Mouse (Mus musculus): ENCODE measurements around the gene Arhgdib. TPM values are rescaled to one million over a fixed set of nuclear protein-coding genes. Genes with fewer than 3 reads are reported as not detected.

Arhgdib gene
- total and polyA plus RNA-seq, 2 experiments from 2014 or later, result 8.3 to 16.1 TPM

DNA sequence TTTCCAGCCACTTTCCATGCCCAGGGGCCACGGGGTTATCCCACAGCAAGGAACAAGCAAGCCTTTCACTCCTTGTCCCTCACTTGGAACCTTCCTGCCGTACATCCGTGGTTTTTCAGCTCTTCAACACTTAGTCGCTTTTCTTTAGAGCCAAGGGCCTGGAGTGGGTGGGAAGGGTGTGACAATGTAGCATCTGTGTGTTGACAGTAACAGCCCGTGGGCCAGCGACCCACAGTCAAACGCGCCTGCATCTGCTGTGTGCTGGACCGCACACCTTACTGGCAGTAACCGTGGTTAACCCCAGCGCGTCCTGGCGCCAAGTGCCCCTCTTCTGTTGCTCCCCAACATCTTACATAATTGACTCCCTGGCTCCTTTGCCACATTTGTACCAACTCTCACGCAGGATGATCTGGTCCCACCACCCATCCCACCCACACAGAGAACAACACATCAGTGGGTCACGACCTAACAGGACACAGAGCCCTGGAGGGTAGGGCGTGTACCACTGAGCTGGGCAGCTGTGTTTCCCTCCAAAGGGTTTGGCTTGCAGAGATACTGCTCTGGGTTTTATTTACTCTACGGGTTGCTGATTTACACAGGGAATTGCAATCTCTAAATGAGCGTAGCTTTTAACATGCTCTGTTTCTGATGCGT lies 35.3 kb downstream of the Arhgdib start:
- no peak overlapping the region for H3K27ac ChIP-seq (ENCODE audit: low read depth, low read length)
- H3K36me3 ChIP-seq (ENCODE audit: insufficient read depth, low read length), result no peaks in the 10 kb centered on the region
- H3K9me3 ChIP-seq (ENCODE audit: low read length), result no peaks in the 10 kb centered on the region
- H3K4me1 ChIP-seq (ENCODE audit: insufficient read depth, low read length), result no peaks in the 10 kb centered on the region
- no peak for DNase-seq (ENCODE audit: low spot score)
- no peak for ATAC-seq (ENCODE audit: low FRiP score)
- H3K27me3 ChIP-seq (ENCODE audit: insufficient read depth, low read length), result no peaks in the 10 kb centered on the region
- no peak overlapping the region for H3K4me2 ChIP-seq (ENCODE audit: low read depth, low read length, poor library complexity, severe bottlenecking)
- TF ChIP-seq CTCF (IDR thresholded peaks at IDR 0.05), result no peak
- H3K9ac ChIP-seq (replicated peaks; ENCODE audit: low read length, poor library complexity, severe bottlenecking), result no peak overlapping the region
- H3K4me3 ChIP-seq (ENCODE audit: low read depth, low read length), result no peak overlapping the region
- WGBS, result 89% methylated on average over 19 of the region's 19 CpGs

DNA sequence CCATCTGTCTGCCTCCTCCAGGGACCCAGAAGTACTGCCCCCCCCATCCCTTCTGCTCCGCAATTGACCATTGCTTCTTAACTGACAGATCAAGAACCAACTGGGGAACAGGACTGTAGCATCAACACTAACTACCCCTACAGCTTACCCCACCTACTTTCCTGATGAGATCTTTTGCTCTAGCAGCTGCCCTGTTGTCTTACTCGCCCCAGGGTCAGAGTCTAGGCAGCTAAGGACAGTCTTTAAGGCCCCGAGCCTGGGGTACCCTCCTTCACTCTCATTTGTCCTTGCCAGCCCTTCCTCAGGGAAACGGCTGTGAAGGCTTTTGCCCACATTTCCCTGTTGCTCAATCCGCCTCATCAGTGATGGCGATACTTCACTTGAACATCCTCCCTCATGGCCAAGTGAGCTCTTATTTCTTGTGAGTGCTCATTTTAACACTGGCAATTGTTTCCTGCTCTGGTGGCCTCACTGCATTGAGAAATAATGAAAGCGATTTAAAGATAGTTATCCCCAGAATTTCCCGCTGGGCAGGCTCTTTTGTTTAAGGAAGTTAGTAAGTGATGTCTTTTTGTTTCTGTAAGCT lies 37.7 kb downstream of the Arhgdib start:
- Histone ChIP-seq H3K4me2 (ENCODE audit: low read depth, low read length, poor library complexity, severe bottlenecking) (no peak overlapping the region), H3K27me3 (ENCODE audit: insufficient read depth, low read length) (no peaks in the 10 kb centered on the region), H3K27ac (ENCODE audit: low read depth, low read length) (no peak overlapping the region), H3K9ac (replicated peaks; ENCODE audit: low read length, poor library complexity, severe bottlenecking) (no peak overlapping the region), H3K36me3 (ENCODE audit: insufficient read depth, low read length) (no peaks in the 10 kb centered on the region), H3K4me1 (ENCODE audit: insufficient read depth, low read length) (no peaks in the 10 kb centered on the region), H3K4me3 (ENCODE audit: low read depth, low read length) (no peak overlapping the region), H3K9me3 (ENCODE audit: low read length) (no peaks in the 10 kb centered on the region)
- DNase-seq (ENCODE audit: low spot score) (no peak), ATAC-seq (ENCODE audit: low FRiP score) (no peak)
- 69% methylated on average over 8 of the region's 8 CpGs for WGBS
- TF ChIP-seq CTCF (IDR thresholded peaks at IDR 0.05), result no peak

DNA sequence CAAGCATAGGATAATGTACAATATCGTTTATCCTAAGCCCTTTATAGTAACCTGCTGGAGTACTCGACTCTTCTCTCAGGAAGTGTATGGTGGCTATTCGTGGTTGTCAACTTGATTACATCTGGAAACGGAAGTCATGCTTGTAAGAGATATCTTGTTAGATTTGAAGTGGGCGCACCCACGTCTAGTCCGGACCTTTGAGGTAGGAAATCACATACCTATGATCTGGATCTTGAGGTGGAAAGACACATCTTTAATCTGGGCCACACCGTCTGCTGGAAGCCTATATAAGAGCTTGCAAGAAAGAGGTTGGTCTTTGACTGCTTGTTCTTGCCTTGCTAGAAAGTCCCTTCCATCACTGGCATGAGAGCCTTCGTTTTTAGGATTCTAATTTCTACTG lies 39.2 kb downstream of the Arhgdib start:
- no peak for ATAC-seq (ENCODE audit: low FRiP score)
- no peak for TF ChIP-seq CTCF (IDR thresholded peaks at IDR 0.05)
- Histone ChIP-seq H3K9me3 (ENCODE audit: low read length) (no peaks in the 10 kb centered on the region), H3K27me3 (ENCODE audit: insufficient read depth, low read length) (no peaks in the 10 kb centered on the region), H3K9ac (replicated peaks; ENCODE audit: low read length, poor library complexity, severe bottlenecking) (no peak overlapping the region), H3K4me2 (ENCODE audit: low read depth, low read length, poor library complexity, severe bottlenecking) (no peak overlapping the region), H3K27ac (ENCODE audit: low read depth, low read length) (no peak overlapping the region), H3K36me3 (ENCODE audit: insufficient read depth, low read length) (no peaks in the 10 kb centered on the region), H3K4me3 (ENCODE audit: low read depth, low read length) (no peak overlapping the region), H3K4me1 (ENCODE audit: insufficient read depth, low read length) (no peaks in the 10 kb centered on the region)
- 89% methylated on average over 9 of the region's 9 CpGs for WGBS
- no peak for DNase-seq (ENCODE audit: low spot score)

DNA sequence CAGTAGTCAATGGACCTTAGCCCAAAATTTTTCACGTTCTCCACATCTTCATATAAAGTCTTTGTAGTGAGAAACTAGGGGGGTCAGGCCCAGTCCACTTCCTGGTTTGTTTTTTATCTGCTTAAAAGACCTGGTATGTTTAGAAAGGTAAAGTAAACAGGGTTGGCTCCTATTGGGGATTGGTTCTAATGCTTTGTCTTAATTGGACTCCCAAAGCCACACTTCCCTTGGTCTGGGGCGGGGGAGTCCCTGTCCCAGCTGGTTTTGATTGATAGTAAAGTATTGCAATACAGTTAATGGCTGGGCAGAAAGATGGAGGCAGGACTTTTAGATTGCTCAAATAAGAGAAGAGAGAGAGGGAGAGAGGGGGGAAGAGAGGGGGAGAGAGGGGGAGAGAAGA lies 40.7 kb downstream of the Arhgdib start:
- Histone ChIP-seq H3K4me2 (ENCODE audit: low read depth, low read length, poor library complexity, severe bottlenecking) (no peak overlapping the region), H3K9me3 (ENCODE audit: low read length) (no peaks in the 10 kb centered on the region), H3K4me3 (ENCODE audit: low read depth, low read length) (no peak overlapping the region), H3K27ac (ENCODE audit: low read depth, low read length) (no peak overlapping the region), H3K36me3 (ENCODE audit: insufficient read depth, low read length) (no peaks in the 10 kb centered on the region), H3K9ac (replicated peaks; ENCODE audit: low read length, poor library complexity, severe bottlenecking) (no peak overlapping the region), H3K27me3 (ENCODE audit: insufficient read depth, low read length) (no peaks in the 10 kb centered on the region), H3K4me1 (ENCODE audit: insufficient read depth, low read length) (no peaks in the 10 kb centered on the region)
- TF ChIP-seq CTCF (IDR thresholded peaks at IDR 0.05), result no peak
- no peak for DNase-seq (ENCODE audit: low spot score)
- no peak for ATAC-seq (ENCODE audit: low FRiP score)
- 79% methylated on average over 2 of the region's 2 CpGs for WGBS

DNA sequence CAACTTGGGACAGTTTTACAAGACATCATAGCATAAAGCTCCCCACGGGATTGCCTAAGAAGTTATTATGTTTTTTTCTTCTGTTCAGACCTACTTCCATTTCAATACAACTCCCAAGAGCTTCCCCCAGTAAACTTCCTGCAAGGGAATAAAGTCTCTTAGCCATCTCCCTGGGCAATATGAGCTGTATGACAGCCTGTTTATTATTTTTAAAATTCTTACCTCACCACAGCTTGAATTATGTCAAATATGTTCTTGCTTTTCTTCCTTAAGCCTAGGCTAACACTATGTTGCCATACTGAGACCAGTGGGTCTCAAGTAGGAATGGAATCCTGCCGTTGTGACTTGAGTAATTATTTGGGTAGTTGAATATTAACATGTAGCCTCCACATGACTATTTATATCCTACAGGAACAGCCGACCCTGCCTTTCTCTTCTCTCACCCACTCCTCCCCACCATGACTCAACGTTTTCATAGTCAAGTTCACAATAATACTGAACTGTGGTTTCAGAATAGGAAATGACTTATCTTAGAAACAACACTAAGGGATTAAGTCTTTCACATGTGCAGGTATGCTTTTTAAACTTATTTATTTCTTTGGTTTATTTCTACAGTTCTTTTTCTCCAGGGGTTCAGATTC lies 41.2 kb downstream of the Arhgdib start:
- ATAC-seq (ENCODE audit: low FRiP score) (no peak), DNase-seq (ENCODE audit: low spot score) (no peak)
- Histone ChIP-seq H3K27ac (ENCODE audit: low read depth, low read length) (no peak overlapping the region), H3K9ac (replicated peaks; ENCODE audit: low read length, poor library complexity, severe bottlenecking) (no peak overlapping the region), H3K4me3 (ENCODE audit: low read depth, low read length) (no peak overlapping the region), H3K9me3 (ENCODE audit: low read length) (no peaks in the 10 kb centered on the region), H3K4me2 (ENCODE audit: low read depth, low read length, poor library complexity, severe bottlenecking) (no peak overlapping the region), H3K27me3 (ENCODE audit: insufficient read depth, low read length) (no peaks in the 10 kb centered on the region), H3K4me1 (ENCODE audit: insufficient read depth, low read length) (no peaks in the 10 kb centered on the region), H3K36me3 (ENCODE audit: insufficient read depth, low read length) (no peaks in the 10 kb centered on the region)
- no peak for TF ChIP-seq CTCF (IDR thresholded peaks at IDR 0.05)
- WGBS, result 78% methylated on average over 4 of the region's 4 CpGs

DNA sequence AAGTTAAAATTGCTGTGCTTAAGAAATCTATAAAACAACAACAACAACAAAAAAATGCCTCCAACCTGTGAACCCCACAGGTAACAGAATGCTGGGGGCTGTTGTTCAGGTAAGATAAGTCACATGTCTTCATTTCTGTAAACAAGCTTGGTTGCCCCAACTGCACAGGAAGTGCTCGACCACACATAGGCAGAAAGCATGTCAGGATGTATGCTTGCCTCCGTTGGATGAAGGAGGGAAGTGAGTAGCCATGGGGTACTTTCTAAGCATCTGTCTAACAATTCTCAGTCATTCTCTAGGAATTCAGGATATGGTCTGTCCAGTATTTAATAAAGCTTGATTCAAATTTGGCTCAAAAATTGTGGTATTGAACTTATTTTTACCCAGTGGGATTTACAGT lies 42.7 kb downstream of the Arhgdib start:
- no peak for TF ChIP-seq CTCF (IDR thresholded peaks at IDR 0.05)
- 82% methylated on average over 2 of the region's 2 CpGs for WGBS

More for the DNA sequence above, 42.7 kb downstream of the Arhgdib start:
- Histone ChIP-seq H3K27me3 (ENCODE audit: insufficient read depth, low read length) (no peaks in the 10 kb centered on the region), H3K36me3 (ENCODE audit: insufficient read depth, low read length) (no peaks in the 10 kb centered on the region), H3K4me2 (ENCODE audit: low read depth, low read length, poor library complexity, severe bottlenecking) (no peak overlapping the region), H3K4me1 (ENCODE audit: insufficient read depth, low read length) (no peaks in the 10 kb centered on the region), H3K27ac (ENCODE audit: low read depth, low read length) (no peak overlapping the region), H3K9me3 (ENCODE audit: low read length) (no peaks in the 10 kb centered on the region), H3K9ac (replicated peaks; ENCODE audit: low read length, poor library complexity, severe bottlenecking) (no peak overlapping the region), H3K4me3 (ENCODE audit: low read depth, low read length) (no peak overlapping the region)
- no peak for ATAC-seq (ENCODE audit: low FRiP score)
- DNase-seq (ENCODE audit: low spot score), result no peak

All from midbrain, postnatal 0 days (tissue).